Mouse (Mus musculus): Measurements from ENCODE around the gene Gon7. TPM values are rescaled to one million over a fixed set of nuclear protein-coding genes. Genes with fewer than 3 reads are reported as not detected.

Gon7 gene
- total and polyA plus RNA-seq, 2 experiments from 2014 or later = 27.7 to 41.7 TPM

DNA sequence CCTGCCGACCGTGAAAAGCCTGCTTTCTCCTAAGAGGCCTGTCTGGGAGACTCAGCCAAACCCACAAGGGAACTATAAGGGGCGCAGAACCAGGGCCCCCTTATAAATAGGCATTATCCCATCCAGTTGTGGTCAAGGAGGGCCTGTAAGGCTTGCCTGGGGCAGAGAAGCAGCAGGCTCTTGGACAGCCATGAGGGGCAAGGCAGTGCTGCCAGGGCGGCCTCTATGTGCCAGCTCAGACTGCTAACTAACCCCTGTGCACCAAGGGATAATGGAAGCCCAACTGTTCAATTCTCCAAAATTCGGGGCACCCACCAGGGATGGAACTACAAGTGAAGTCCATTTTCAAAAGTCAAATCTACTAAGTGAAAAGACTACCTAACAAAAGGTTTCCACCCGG is 54.2 kb downstream of the Gon7 start:
- peak overlapping the region; percentile 79 for H3K4me2 ChIP-seq (ENCODE audit: low read depth)
- DNase-seq = no peak
- peaks cover 36% of the 10 kb centered on the region for H3K4me1 ChIP-seq (ENCODE audit: insufficient read depth)
- no peak for ATAC-seq
- peak overlapping the region; percentile 88 for H3K4me3 ChIP-seq (ENCODE audit: low read depth, low read length)
- no peaks in the 10 kb centered on the region for H3K9me3 ChIP-seq (ENCODE audit: low read length)
- TF ChIP-seq CTCF (IDR thresholded peaks at IDR 0.05; ENCODE audit: low read depth) = no peak
- WGBS = 11% methylated on average over 6 of the region's 6 CpGs
- peak overlapping the region; percentile 90 for H3K9ac ChIP-seq
- H3K36me3 ChIP-seq (ENCODE audit: insufficient read depth) = no peaks in the 10 kb centered on the region
- H3K27me3 ChIP-seq (ENCODE audit: insufficient read depth, low read length) = no peaks in the 10 kb centered on the region
- H3K27ac ChIP-seq (ENCODE audit: low read depth, low read length) = peak overlapping the region; percentile 96

Other genes starting within 250 kb of the Gon7 start
- gene Chga, start 202.8 kb downstream of the Gon7 start, total RNA-seq (2014; rRNA removed) = 108 and 123 TPM in 2 replicates
- gene Chga, start 202.8 kb downstream of the Gon7 start, polyA plus RNA-seq (2015; fragmentation: Nextera tagmentation; extraction: Ambion mirVana) = 130 and 171 TPM in 2 replicates
- gene Itpk1, start 52.9 kb downstream of the Gon7 start, total RNA-seq (2014; rRNA removed) = 47.5 and 66.5 TPM in 2 replicates
- gene Itpk1, start 52.9 kb downstream of the Gon7 start, polyA plus RNA-seq (2015; fragmentation: Nextera tagmentation; extraction: Ambion mirVana) = 47.6 and 50.8 TPM in 2 replicates
- 35.0 and 47.2 TPM in 2 replicates for gene Moap1, start 14.1 kb downstream of the Gon7 start, total RNA-seq (2014; rRNA removed)
- gene Moap1, start 14.1 kb downstream of the Gon7 start, polyA plus RNA-seq (2015; fragmentation: Nextera tagmentation; extraction: Ambion mirVana) = 53.4 and 61.4 TPM in 2 replicates
- gene Tmem251, start 14.0 kb downstream of the Gon7 start, total RNA-seq (2014; rRNA removed) = 5.7 and 6.0 TPM in 2 replicates
- gene Tmem251, start 14.0 kb downstream of the Gon7 start, polyA plus RNA-seq (2015; fragmentation: Nextera tagmentation; extraction: Ambion mirVana) = 12.9 and 13.1 TPM in 2 replicates
- not detected in 2 replicates for gene Gm28051, start within 50 bp of the Gon7 start, total RNA-seq (2014; rRNA removed)
- not detected in 2 replicates for gene Gm28051, start within 50 bp of the Gon7 start, polyA plus RNA-seq (2015; fragmentation: Nextera tagmentation; extraction: Ambion mirVana)
- gene Ubr7, start 164 bp upstream of the Gon7 start, total RNA-seq (2014; rRNA removed) = 53.9 and 59.1 TPM in 2 replicates
- 25.6 and 26.1 TPM in 2 replicates for gene Ubr7, start 164 bp upstream of the Gon7 start, polyA plus RNA-seq (2015; fragmentation: Nextera tagmentation; extraction: Ambion mirVana)
- gene Gm20604, start 869 bp upstream of the Gon7 start, total RNA-seq (2014; rRNA removed) = 30.0 and 30.5 TPM in 2 replicates
- 42.5 and 46.3 TPM in 2 replicates for gene Gm20604, start 869 bp upstream of the Gon7 start, polyA plus RNA-seq (2015; fragmentation: Nextera tagmentation; extraction: Ambion mirVana)
- 31.2 and 37.8 TPM in 2 replicates for gene Btbd7, start 120.7 kb upstream of the Gon7 start, total RNA-seq (2014; rRNA removed)
- 5.1 and 7.0 TPM in 2 replicates for gene Btbd7, start 120.7 kb upstream of the Gon7 start, polyA plus RNA-seq (2015; fragmentation: Nextera tagmentation; extraction: Ambion mirVana)
- not detected in 2 replicates for gene Cox8c, start 141.5 kb upstream of the Gon7 start, total RNA-seq (2014; rRNA removed)
- gene Cox8c, start 141.5 kb upstream of the Gon7 start, polyA plus RNA-seq (2015; fragmentation: Nextera tagmentation; extraction: Ambion mirVana) = not detected in 2 replicates
- gene Unc79, start 191.1 kb upstream of the Gon7 start, total RNA-seq (2014; rRNA removed) = 25.5 and 52.9 TPM in 2 replicates
- gene Unc79, start 191.1 kb upstream of the Gon7 start, polyA plus RNA-seq (2015; fragmentation: Nextera tagmentation; extraction: Ambion mirVana) = 4.4 and 5.7 TPM in 2 replicates

Measured in forebrain, postnatal 0 days (tissue).